Mouse (Mus musculus) kidney, adult 2 months (tissue): Measurements from ENCODE around the gene Kifc3. TPM values are rescaled to one million over a fixed set of nuclear protein-coding genes. Genes with fewer than 3 reads are reported as not detected.
"Not testable (repeated sequence)": the region's sequence is repeated elsewhere in the genome, so short reads cannot be mapped to it uniquely, and the experiment has no call there.

Experiments used
- DNase-seq: peaks from one replicate; pipeline ENCODE4 v3.0.0; 2021
- H3K27ac ChIP-seq: fragments of 200-500 bp; 2 replicates; pipeline ENCODE4 v1.5.1; 2012; ENCODE audit warnings: low read depth, low read length, control low read depth, inconsistent platforms; ENCODE audit not compliant: insufficient read depth
- H3K27me3 ChIP-seq: fragments of 200-500 bp; replicated peaks from 2 replicates; pipeline ENCODE4 v1.6.1; 2012; ENCODE audit warnings: mild to moderate bottlenecking, moderate library complexity, low read length, inconsistent platforms; ENCODE audit not compliant: control insufficient read depth, insufficient read depth
- H3K36me3 ChIP-seq: fragments of 200-500 bp; 2 replicates; pipeline ENCODE4 v1.6.1; 2012; ENCODE audit warnings: mild to moderate bottlenecking, moderate library complexity, low read length, inconsistent platforms; ENCODE audit not compliant: control insufficient read depth, insufficient read depth
- H3K4me1 ChIP-seq: fragments of 200-500 bp; 2 replicates; pipeline ENCODE4 v1.6.1; 2011; ENCODE audit warnings: low read length; ENCODE audit not compliant: control insufficient read depth, insufficient read depth
- H3K4me3 ChIP-seq: fragments of 200-500 bp; 2 replicates; pipeline ENCODE4 v1.5.1; 2011; ENCODE audit warnings: mild to moderate bottlenecking, low read depth, low read length, control low read depth; ENCODE audit not compliant: insufficient read depth
- CTCF ChIP-seq: fragments of 200-500 bp; conservative IDR thresholded peaks from 2 replicates; pipeline ENCODE4 v1.5.1; 2011; ENCODE audit warnings: low read depth, mild to moderate bottlenecking, control low read depth, low read length, moderate library complexity, mixed read lengths; ENCODE audit not compliant: insufficient read depth, insufficient read length
- POLR2A ChIP-seq: fragments of 200-500 bp; IDR thresholded peaks from one replicate; pipeline ENCODE4 v1.6.1; 2011; ENCODE audit warnings: low read depth, low read length, control low read depth
- WGBS: fragments of 180-500 bp; shearing (Covaris S2); methylation state at CpG from one replicate; pipeline ENCODE4 v1.1.7; 2018; 5-methylcytosine and 5-hydroxymethylcytosine counted together
- polyA plus RNA-seq: library from polyadenylated mRNA; depleted of rRNA; stranded (reverse); fragments of >200 nt; gene quantifications from 2 replicates; pipeline ENCODE4 v1.2.3, GENCODE M21; 2012

Kifc3 gene
- polyA plus RNA-seq, 1 experiment, result 92.3 TPM

DNA sequence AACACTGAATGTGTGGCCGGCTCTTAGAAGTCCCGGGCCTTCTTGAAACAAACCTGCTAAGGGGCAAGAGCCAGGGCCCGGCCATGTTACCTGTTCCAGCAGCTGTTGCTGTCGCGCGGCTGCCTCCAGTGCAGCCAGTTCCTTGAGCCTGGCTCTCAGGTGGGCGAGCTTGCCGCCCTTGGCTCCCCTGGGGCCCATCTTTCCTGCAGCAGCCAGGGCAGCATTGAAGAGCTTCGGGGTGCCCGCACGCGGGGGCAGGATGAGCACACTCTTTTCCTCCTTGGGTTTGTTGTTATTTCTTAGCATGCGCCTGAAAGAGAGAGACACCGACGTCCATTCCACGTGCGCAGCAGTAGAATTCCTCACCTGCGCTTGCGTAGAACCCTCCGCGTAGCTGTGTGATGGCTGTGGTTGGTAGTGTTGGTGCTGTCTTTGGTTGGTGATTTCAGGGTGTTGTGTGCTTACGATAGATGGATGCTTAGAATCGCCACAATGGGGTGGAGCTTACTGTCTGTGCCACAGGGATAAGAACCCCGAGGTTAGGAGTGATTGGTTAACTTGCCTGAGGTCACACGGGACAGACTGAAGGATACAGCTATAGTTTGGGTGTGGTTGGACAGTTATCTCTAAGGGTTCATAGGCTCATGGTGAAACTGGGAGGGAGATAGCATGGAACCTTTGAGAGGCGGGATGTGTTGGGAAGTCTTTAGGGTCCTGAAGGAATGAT, 39.6 kb upstream of the Kifc3 start:
- Histone ChIP-seq H3K27me3 (no peaks in the 10 kb centered on the region), H3K4me1 (0 out of 2 replicates have a peak, but pooled peaks cover 2% of the 10 kb centered on the region), H3K36me3 (no peaks in the 10 kb centered on the region), H3K27ac (no peak overlapping the region), H3K4me3 (no peak overlapping the region)
- 92% methylated on average over 26 of the region's 26 CpGs for WGBS
- no peak for DNase-seq
- TF ChIP-seq CTCF (no peak), POLR2A (no peak)

DNA sequence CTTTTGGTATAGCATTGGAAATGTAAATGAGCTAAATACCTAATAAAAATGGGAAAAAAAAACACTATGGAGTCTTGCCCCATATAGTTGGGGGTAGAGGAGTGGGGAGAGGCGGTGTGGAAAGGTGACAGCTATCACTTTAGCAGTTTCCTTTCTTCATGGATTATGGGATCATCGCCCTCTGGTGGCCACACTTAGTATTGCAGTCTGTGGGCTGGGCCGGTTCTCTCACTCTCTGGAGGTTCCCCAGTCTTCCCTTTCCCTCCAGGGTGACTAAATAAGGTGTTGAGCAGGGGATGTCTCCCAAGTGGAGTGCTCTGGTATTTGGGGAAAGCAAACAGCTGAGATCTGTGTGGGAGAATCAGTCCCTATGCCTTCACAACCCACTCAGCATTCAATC, 33.1 kb upstream of the Kifc3 start:
- no peak overlapping the region for H3K27ac ChIP-seq

DNA sequence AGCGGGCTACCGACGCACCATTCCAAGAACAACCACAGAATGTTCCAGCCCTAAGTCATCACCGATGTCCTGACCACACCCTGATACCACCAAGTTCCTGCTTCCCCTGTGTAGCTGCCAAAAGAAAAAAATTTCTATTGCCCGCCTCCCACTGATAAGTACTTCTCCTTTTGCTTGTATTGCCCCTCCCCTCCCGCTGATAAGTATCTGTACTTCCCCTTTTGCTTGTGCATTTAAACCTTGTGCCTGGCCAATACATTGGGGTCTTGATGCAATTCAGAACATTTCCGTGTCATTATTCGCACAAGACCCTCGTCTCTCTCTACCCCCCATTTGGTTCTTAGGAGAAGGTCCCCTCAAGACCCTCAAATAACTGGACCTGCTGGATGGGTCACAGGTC, 27.5 kb upstream of the Kifc3 start:
- DNase-seq, H3K4me3 ChIP-seq, H3K27me3 ChIP-seq, H3K27ac ChIP-seq, H3K4me1 ChIP-seq, H3K36me3 ChIP-seq: not testable (repeated sequence)
- WGBS, result 91% methylated on average over 9 of the region's 9 CpGs

More for the DNA sequence above, 33.1 kb upstream of the Kifc3 start:
- peak; percentile 78 for TF ChIP-seq CTCF
- no peak for TF ChIP-seq POLR2A
- H3K27me3 ChIP-seq, result no peaks in the 10 kb centered on the region
- 4% methylated on average over 3 of the region's 3 CpGs for WGBS
- H3K36me3 ChIP-seq, result no peaks in the 10 kb centered on the region
- peak; percentile 71 for DNase-seq
- no peak overlapping the region for H3K4me3 ChIP-seq
- H3K4me1 ChIP-seq, result no peaks in the 10 kb centered on the region

DNA sequence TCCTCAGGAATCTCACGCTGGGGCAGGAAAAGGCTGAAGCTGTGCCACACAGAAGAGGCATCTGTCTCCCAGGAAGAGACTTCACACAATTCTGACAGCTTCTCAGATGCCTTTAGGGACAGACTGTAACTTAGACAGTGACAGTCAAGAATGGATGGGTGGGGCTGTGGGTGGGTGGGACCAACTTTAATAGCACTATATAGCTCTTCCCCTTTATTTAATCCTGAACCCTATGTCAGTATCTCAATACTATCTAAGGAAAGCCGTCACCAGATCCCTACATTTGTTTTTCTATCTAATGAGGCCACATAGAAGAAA, 24.5 kb upstream of the Kifc3 start:
- H3K36me3 ChIP-seq, result no peaks in the 10 kb centered on the region
- H3K4me3 ChIP-seq, result no peak overlapping the region
- no peaks in the 10 kb centered on the region; the same call in 1 of the 2 replicates for H3K27me3 ChIP-seq
- H3K27ac ChIP-seq, result no peak overlapping the region
- 66% methylated on average over 2 of the region's 2 CpGs for WGBS
- H3K4me1 ChIP-seq, result no peaks in the 10 kb centered on the region
- TF ChIP-seq POLR2A (no peak), CTCF (no peak)
- no peak for DNase-seq

DNA sequence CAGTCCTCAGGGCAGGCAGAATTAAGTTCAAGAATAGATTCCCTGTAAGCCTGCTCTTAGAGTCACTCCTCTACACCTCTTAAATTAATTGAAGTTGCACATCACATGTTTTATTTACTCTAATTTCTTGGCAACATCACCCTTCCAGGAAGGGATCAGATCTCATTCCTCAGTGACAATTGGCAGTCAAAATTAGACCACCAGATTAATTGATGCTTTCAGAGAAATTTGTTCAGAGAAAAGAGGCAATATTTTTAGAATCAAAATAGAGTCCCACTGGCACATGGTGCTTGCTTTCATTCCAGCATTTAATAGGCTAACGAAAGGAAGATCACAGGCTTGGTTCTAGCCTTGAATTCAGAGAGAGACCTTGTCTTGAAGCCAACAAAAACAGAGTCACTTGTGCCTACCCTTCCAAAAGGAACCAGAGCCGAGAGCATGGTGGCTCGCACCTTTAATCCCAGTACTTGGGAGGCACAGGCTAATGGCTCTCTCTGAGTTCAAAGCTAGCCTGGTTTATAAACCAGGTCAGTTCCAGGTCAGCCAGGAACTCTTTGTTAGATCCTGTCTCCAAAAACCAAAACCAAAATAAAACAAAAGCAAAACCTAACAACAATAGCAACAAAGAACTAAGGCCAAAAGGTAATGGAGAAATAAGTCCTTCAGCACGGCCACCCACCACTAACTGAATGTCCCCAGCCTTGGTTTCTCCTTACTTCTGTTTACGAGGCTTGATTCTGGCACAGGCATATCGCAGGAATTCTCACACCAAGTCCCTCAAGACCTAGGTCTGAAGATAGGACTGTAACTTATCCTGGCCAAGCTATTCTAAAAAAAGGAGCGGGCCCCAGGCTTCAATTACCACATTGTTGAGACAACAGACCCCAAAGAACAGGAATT, 23.9 kb upstream of the Kifc3 start:
- TF ChIP-seq POLR2A, result no peak
- no peak for TF ChIP-seq CTCF
- H3K27ac ChIP-seq, result no peak overlapping the region

DNA sequence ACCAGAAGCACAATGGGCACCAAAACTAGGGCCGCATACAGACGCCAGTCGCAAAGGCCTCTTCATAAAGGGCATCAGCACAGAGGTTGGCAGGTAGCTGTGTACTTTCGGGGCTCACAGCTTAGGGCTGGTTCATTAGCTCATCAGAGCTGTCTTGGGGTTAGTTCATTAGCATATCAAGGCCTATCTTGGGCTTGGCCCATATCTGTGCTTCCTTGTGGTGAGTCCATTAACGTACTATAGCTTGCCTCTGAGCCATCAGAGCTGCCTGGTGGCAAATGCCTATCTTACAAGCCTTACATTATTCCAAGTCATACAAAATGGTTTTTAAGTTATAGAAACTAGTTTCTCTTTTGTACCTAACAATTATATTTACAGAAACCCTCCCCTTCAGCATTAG, 21.4 kb upstream of the Kifc3 start:
- 96% methylated on average over 5 of the region's 5 CpGs for WGBS
- TF ChIP-seq POLR2A (no peak), CTCF (no peak)

More for the DNA sequence above, 23.9 kb upstream of the Kifc3 start:
- Histone ChIP-seq H3K4me3 (no peak overlapping the region), H3K4me1 (no peaks in the 10 kb centered on the region), H3K36me3 (no peaks in the 10 kb centered on the region), H3K27me3 (no peaks in the 10 kb centered on the region; the same call in 1 of the 2 replicates)
- 61% methylated on average over 7 of the region's 7 CpGs for WGBS
- DNase-seq, result no peak

DNA sequence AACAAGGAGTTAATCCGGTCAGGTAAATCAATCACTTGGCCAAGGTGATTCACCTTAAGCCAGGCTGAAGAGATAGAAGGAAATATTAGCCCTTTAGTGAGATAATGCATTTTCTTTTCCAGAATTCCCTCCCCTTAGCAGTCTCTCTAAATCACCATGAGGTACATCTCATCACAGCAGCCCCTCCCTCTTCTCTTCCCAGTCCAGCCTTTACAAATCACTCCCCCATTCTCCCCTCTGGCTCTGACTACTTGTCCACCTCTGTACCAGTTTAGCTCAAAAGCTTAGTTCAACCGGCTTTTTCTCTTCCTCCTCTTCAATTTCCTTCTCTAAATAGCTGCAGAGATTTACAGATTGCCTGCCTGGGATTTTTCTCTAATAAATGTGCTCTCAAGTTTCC, 18.4 kb upstream of the Kifc3 start:
- WGBS, result 33% methylated on average over 2 of the region's 2 CpGs
- H3K4me1 ChIP-seq, result no peaks in the 10 kb centered on the region
- H3K36me3 ChIP-seq, result no peaks in the 10 kb centered on the region
- DNase-seq, result no peak
- H3K27me3 ChIP-seq, result no peaks in the 10 kb centered on the region; the same call in 1 of the 2 replicates
- H3K27ac ChIP-seq, result no peak overlapping the region
- no peak overlapping the region for H3K4me3 ChIP-seq
- no peak for TF ChIP-seq CTCF
- TF ChIP-seq POLR2A, result no peak

More for the DNA sequence above, 21.4 kb upstream of the Kifc3 start:
- no peak for DNase-seq
- H3K4me3 ChIP-seq, result no peak overlapping the region
- no peak overlapping the region for H3K27ac ChIP-seq
- no peaks in the 10 kb centered on the region for H3K4me1 ChIP-seq
- H3K27me3 ChIP-seq, result no peaks in the 10 kb centered on the region; the same call in 1 of the 2 replicates
- H3K36me3 ChIP-seq, result no peaks in the 10 kb centered on the region
